Mouse (Mus musculus): ENCODE results near the gene Pole4. TPM values are rescaled to one million over a fixed set of nuclear protein-coding genes. Genes with fewer than 3 reads are reported as not detected.

Gene Pole4
- total RNA-seq, 1 experiment, result 103 TPM

- in situ Hi-C loops (cut with MboI; ENCODE audit: low sequenced_read_pairs in 2 of 2, unreplicated experiment in 2 of 2), result no loop called here
- Histone ChIP-seq H3K9me3 (ENCODE audit: control insufficient read depth, insufficient read depth, low read depth, low read length) (no peaks in the 10 kb centered on the region), H3K4me1 (ENCODE audit: control insufficient read depth in 2 of 2, insufficient read depth in 2 of 2, low read length in 2 of 2, poor library complexity in 1 of 2) (no peaks in the 10 kb centered on the region), H3K36me3 (ENCODE audit: control insufficient read depth, insufficient read depth, low read length, poor library complexity, severe bottlenecking) (no peaks in the 10 kb centered on the region), H3K9ac (ENCODE audit: insufficient read depth, low read depth, low read length, poor library complexity, severe bottlenecking) (no peak overlapping the region), H3K4me3 (ENCODE audit: insufficient read depth in 1 of 2, low read depth in 1 of 2, low read length in 2 of 2, poor library complexity in 1 of 2, severe bottlenecking in 1 of 2) (no peak overlapping the region), H3K27ac (ENCODE audit: insufficient read depth, low read depth, low read length, poor library complexity, severe bottlenecking) (no peak overlapping the region)
- no peak for TF ChIP-seq CHD2 (IDR thresholded peaks at IDR 0.05; ENCODE audit: low read depth, low read length)
- TF ChIP-seq ZC3H11A (IDR thresholded peaks at IDR 0.05; ENCODE audit: borderline replicate concordance, low read depth, low read length), result no peak
- no peak for TF ChIP-seq HCFC1 (IDR thresholded peaks at IDR 0.05; ENCODE audit: borderline replicate concordance, insufficient read depth, low read length)
- TF ChIP-seq ZNF384 (IDR thresholded peaks at IDR 0.05; ENCODE audit: low read depth, low read length), result no peak
- no peak for TF ChIP-seq MAFK (IDR thresholded peaks at IDR 0.05; ENCODE audit: insufficient read depth, low read depth, low read length)
- DNase-seq (ENCODE audit: low read depth, low spot score), result no peak
These were observed 109.6 kb downstream of the Pole4 start for GRCm38 (mm10) chr6:82595461-82596090.

DNA sequence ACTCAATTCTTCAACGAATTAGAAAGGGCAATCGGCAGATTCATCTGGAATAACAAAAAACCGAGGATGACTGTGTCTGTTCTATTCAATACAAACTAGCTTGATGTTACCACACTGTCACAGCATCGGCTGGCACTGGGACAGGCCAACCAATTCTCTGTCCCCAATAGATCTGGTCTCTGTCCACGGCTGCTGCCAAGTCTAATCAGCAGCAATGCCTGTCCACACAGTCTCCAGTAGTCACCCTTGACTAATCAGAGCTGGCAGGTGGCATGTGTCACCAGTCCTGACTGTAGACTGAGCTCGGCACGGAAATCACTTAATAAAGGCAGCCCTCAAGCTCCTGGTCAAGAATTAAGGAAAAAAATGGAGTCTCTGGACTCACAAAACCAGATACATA is 115.8 kb downstream of the Pole4 start:
- TF ChIP-seq CHD2 (IDR thresholded peaks at IDR 0.05; ENCODE audit: low read depth, low read length), result no peak
- Histone ChIP-seq H3K36me3 (ENCODE audit: control insufficient read depth, insufficient read depth, low read length, poor library complexity, severe bottlenecking) (no peaks in the 10 kb centered on the region), H3K4me3 (ENCODE audit: insufficient read depth in 1 of 2, low read depth in 1 of 2, low read length in 2 of 2, poor library complexity in 1 of 2, severe bottlenecking in 1 of 2) (no peak overlapping the region), H3K4me1 (ENCODE audit: control insufficient read depth in 2 of 2, insufficient read depth in 2 of 2, low read length in 2 of 2, poor library complexity in 1 of 2) (no peaks in the 10 kb centered on the region), H3K27ac (ENCODE audit: insufficient read depth, low read depth, low read length, poor library complexity, severe bottlenecking) (no peak overlapping the region), H3K9me3 (ENCODE audit: control insufficient read depth, insufficient read depth, low read depth, low read length) (no peaks in the 10 kb centered on the region), H3K9ac (ENCODE audit: insufficient read depth, low read depth, low read length, poor library complexity, severe bottlenecking) (no peak overlapping the region)
- no peak for DNase-seq (ENCODE audit: low read depth, low spot score)
- in situ Hi-C loops (cut with MboI; ENCODE audit: low sequenced_read_pairs in 2 of 2, unreplicated experiment in 2 of 2), result no loop called here

DNA sequence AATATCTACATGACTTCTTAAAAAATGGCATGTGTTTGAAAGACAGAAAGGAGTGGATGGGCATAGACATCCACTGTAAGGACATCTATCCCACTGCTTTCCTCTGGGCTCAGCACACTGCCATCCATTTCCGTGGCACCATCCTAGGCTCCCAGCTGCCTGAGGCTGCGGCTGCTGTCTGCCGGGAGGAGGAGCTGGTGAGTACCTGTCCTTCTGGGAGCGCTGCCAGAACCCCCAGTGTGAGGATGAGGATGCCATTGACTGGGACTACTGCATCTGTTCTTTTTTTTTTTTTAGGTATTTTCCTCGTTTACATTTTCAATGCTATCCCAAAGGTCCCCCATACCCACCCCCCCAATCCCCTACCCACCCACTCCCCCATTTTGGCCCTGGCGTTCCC is 119.8 kb downstream of the Pole4 start:
- H3K4me3 ChIP-seq (ENCODE audit: insufficient read depth in 1 of 2, low read depth in 1 of 2, low read length in 2 of 2, poor library complexity in 1 of 2, severe bottlenecking in 1 of 2), result no peak overlapping the region
- H3K9ac ChIP-seq (ENCODE audit: insufficient read depth, low read depth, low read length, poor library complexity, severe bottlenecking), result no peak overlapping the region
- H3K4me1 ChIP-seq (ENCODE audit: control insufficient read depth in 2 of 2, insufficient read depth in 2 of 2, low read length in 2 of 2, poor library complexity in 1 of 2), result no peaks in the 10 kb centered on the region
- no peak for DNase-seq (ENCODE audit: low read depth, low spot score)
- H3K27ac ChIP-seq (ENCODE audit: insufficient read depth, low read depth, low read length, poor library complexity, severe bottlenecking), result no peak overlapping the region
- no peaks in the 10 kb centered on the region for H3K36me3 ChIP-seq (ENCODE audit: control insufficient read depth, insufficient read depth, low read length, poor library complexity, severe bottlenecking)
- TF ChIP-seq ZC3H11A (IDR thresholded peaks at IDR 0.05; ENCODE audit: borderline replicate concordance, low read depth, low read length) (no peak), MAFK (IDR thresholded peaks at IDR 0.05; ENCODE audit: insufficient read depth, low read depth, low read length) (no peak), ZNF384 (IDR thresholded peaks at IDR 0.05; ENCODE audit: low read depth, low read length) (no peak), CHD2 (IDR thresholded peaks at IDR 0.05; ENCODE audit: low read depth, low read length) (no peak), HCFC1 (IDR thresholded peaks at IDR 0.05; ENCODE audit: borderline replicate concordance, insufficient read depth, low read length) (no peak)
- in situ Hi-C loops (cut with MboI; ENCODE audit: low sequenced_read_pairs in 2 of 2, unreplicated experiment in 2 of 2), result no loop called here
- no peaks in the 10 kb centered on the region for H3K9me3 ChIP-seq (ENCODE audit: control insufficient read depth, insufficient read depth, low read depth, low read length)

GRCm38 (mm10) chr6:82575445-82575844 is 129.7 kb downstream of the Pole4 start:
- H3K27ac ChIP-seq (ENCODE audit: insufficient read depth, low read depth, low read length, poor library complexity, severe bottlenecking), result no peak overlapping the region
- H3K9me3 ChIP-seq (ENCODE audit: control insufficient read depth, insufficient read depth, low read depth, low read length), result no peaks in the 10 kb centered on the region
- H3K4me1 ChIP-seq (ENCODE audit: control insufficient read depth in 2 of 2, insufficient read depth in 2 of 2, low read length in 2 of 2, poor library complexity in 1 of 2), result no peaks in the 10 kb centered on the region
- H3K36me3 ChIP-seq (ENCODE audit: control insufficient read depth, insufficient read depth, low read length, poor library complexity, severe bottlenecking), result no peaks in the 10 kb centered on the region
- H3K9ac ChIP-seq (ENCODE audit: insufficient read depth, low read depth, low read length, poor library complexity, severe bottlenecking), result no peak overlapping the region
- DNase-seq (ENCODE audit: low read depth, low spot score), result no peak
- in situ Hi-C loops (cut with MboI; ENCODE audit: low sequenced_read_pairs in 2 of 2, unreplicated experiment in 2 of 2), result no loop called here
- TF ChIP-seq CHD2 (IDR thresholded peaks at IDR 0.05; ENCODE audit: low read depth, low read length) (no peak), HCFC1 (IDR thresholded peaks at IDR 0.05; ENCODE audit: borderline replicate concordance, insufficient read depth, low read length) (no peak), MAFK (IDR thresholded peaks at IDR 0.05; ENCODE audit: insufficient read depth, low read depth, low read length) (no peak)
- no peak overlapping the region for H3K4me3 ChIP-seq (ENCODE audit: insufficient read depth in 1 of 2, low read depth in 1 of 2, low read length in 2 of 2, poor library complexity in 1 of 2, severe bottlenecking in 1 of 2)

Other genes starting within 250 kb of the Pole4 start
- gene Hk2, start 69.1 kb upstream of the Pole4 start, total RNA-seq (2012; rRNA removed), result 155 and 204 TPM in 2 replicates
- 2.3 and 3.5 TPM in 2 replicates for gene Sema4f, start 234.4 kb upstream of the Pole4 start, total RNA-seq (2012; rRNA removed)
- 5.7 and 6.8 TPM in 2 replicates for gene M1ap, start 241.5 kb upstream of the Pole4 start, total RNA-seq (2012; rRNA removed)